Mouse (Mus musculus) myocyte (in vitro differentiated cells): ENCODE measurements at regions not wholly inside any gene's neighbourhood (a gene's known extent, or its start where the extent isn't known, plus 50 kb on each side); places are given as distances from the start of the nearest gene placed in this dataset.
A peak's percentile ranks its signal among the peaks of the same experiment; 100 is the strongest.

ENCODE experiments used
- CEBPB ChIP-seq: IDR thresholded peaks from 2 replicates; pipeline ENCODE4 v1.6.1; 2011; ENCODE audit warnings: mild to moderate bottlenecking, moderate library complexity; ENCODE audit not compliant: poor library complexity, insufficient read depth, severe bottlenecking
- MAX ChIP-seq: IDR thresholded peaks from one replicate; pipeline ENCODE4 v1.6.1; 2011; ENCODE audit warnings: low read depth, mild to moderate bottlenecking, control low read depth
- MYOG ChIP-seq, 3 experiments: IDR thresholded peaks; one replicate each; pipeline ENCODE4 v1.6.1; 2011; ENCODE audit warnings: control low read depth in 2 of 3, low read depth in 2 of 3, mild to moderate bottlenecking in 2 of 3; ENCODE audit not compliant: insufficient read length in 2 of 3, control insufficient read depth in 1 of 3, insufficient read depth in 1 of 3
- POLR2A ChIP-seq: IDR thresholded peaks from one replicate; pipeline ENCODE4 v1.6.1; 2011; ENCODE audit warnings: low read depth, mild to moderate bottlenecking, control low read depth, moderate library complexity; ENCODE audit not compliant: insufficient read length
- POLR2AphosphoS2 ChIP-seq: IDR thresholded peaks from one replicate; pipeline ENCODE4 v1.6.1; 2011; ENCODE audit warnings: low read depth, control low read depth; ENCODE audit not compliant: insufficient read length
- REST ChIP-seq: IDR thresholded peaks from one replicate; pipeline ENCODE4 v1.6.1; 2011; ENCODE audit warnings: mild to moderate bottlenecking, control low read depth, moderate library complexity; ENCODE audit not compliant: insufficient read depth, insufficient read length
- TCF12 ChIP-seq: IDR thresholded peaks from one replicate; pipeline ENCODE4 v1.6.1; 2011; ENCODE audit warnings: mild to moderate bottlenecking, control low read depth; ENCODE audit not compliant: poor library complexity, insufficient read depth, severe bottlenecking
- TCF3 ChIP-seq: IDR thresholded peaks from one replicate; pipeline ENCODE4 v1.6.1; 2011; ENCODE audit warnings: low read depth, control low read depth; ENCODE audit not compliant: insufficient read length
- USF1 ChIP-seq: IDR thresholded peaks from one replicate; pipeline ENCODE4 v1.6.1; 2011; ENCODE audit warnings: low read depth, mild to moderate bottlenecking, control low read depth, moderate library complexity

GRCm38 (mm10) chr7:70624727-70625642, 258.4 kb upstream of the Nr2f2 start:
- no peak for TF ChIP-seq USF1
- no peak for TF ChIP-seq TCF12
- no peak for TF ChIP-seq POLR2A
- no peak for TF ChIP-seq CEBPB
- no peak for TF ChIP-seq MAX
- TF ChIP-seq MYOG (IDR thresholded peaks at IDR 0.05; ENCODE audit: control insufficient read depth in 1 of 3, insufficient read depth in 1 of 3, insufficient read length in 2 of 3, low read depth in 2 of 3): peak in 1 of 3 experiments; percentile 5
- no peak for TF ChIP-seq TCF3
- TF ChIP-seq POLR2AphosphoS2: no peak
- no peak for TF ChIP-seq REST
